Mouse (Mus musculus) mouse embryonic stem cell (cell line): ENCODE data around the gene Vmac.

Source experiments
- in situ Hi-C, 2 experiments: fragments of 300-500 bp; cut with MboI; formaldehyde crosslinking; loops; 1 replicate in 1 of 2; 3 replicates in 1 of 2; pipeline ENCODE4 v1.14.3; 2019 to 2020; ENCODE audit warnings: low sequenced_read_pairs in 2 of 2, low pct_unique_long_range_greater_than_20kb in 1 of 2, mixed read lengths in 1 of 2; ENCODE audit not compliant: unreplicated experiment in 1 of 2

The Vmac gene

DNA sequence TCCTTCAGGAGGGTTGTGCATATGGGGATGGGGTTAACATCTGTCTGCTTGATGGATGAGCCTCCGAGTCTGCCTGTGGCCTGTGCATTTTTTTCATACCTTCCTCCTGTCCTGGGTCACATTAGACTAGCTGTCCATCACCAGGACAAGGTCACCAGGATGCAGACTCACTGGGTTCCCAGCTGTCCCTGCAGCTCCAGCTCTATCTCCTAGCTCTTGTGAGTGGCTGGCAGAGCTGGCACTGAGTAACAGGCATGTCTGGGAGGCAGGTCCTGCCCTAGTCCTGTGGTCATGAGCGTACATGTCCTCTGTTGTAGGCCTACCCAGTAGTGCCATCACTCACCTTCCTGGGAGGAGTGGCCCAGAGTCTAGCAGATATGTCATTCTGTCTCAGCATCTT lies 17.4 kb downstream of the Vmac start:
- in situ Hi-C loops: no loop called here

DNA sequence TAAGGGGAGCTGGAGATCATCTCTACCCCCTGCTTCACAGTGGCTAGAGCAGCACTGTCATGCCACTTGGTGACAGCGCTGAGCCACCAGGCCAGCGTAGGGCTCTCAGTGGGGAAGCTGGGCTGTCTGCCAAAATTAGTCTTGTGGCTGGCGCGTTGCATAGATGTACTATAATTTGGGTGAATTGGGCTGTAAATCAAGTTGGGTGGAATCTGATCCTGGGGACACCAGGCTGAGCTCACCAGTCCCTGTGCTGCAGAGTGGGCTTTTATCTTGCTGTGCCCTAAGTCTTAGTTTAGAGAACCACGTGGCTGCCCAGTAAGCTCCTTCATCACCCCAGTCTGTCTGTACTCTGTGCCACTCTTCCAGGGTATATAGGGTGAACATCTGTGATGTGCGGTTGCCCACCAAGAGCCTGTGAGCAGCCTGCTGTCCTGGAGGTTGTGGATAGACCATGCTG lies 23.9 kb downstream of the Vmac start:
- in situ Hi-C loops: no loop called here

- in situ Hi-C loops: no loop called here
These were observed 24.4 kb downstream of the Vmac start for GRCm38 (mm10) chr17:56693395-56693794.

- in situ Hi-C loops: no loop called here
These were observed 29.1 kb downstream of the Vmac start for GRCm38 (mm10) chr17:56688689-56689088.

- in situ Hi-C loops: no loop called here
These were observed 29.8 kb downstream of the Vmac start for GRCm38 (mm10) chr17:56688045-56688444.

GRCm38 (mm10) chr17:56686801-56687200 lies 31.0 kb downstream of the Vmac start:
- in situ Hi-C loops: no loop called here

GRCm38 (mm10) chr17:56684649-56685048 lies 33.2 kb downstream of the Vmac start:
- in situ Hi-C loops: no loop called here

- in situ Hi-C loops: no loop called here
These were observed 34.2 kb downstream of the Vmac start for GRCm38 (mm10) chr17:56683546-56684140.

DNA sequence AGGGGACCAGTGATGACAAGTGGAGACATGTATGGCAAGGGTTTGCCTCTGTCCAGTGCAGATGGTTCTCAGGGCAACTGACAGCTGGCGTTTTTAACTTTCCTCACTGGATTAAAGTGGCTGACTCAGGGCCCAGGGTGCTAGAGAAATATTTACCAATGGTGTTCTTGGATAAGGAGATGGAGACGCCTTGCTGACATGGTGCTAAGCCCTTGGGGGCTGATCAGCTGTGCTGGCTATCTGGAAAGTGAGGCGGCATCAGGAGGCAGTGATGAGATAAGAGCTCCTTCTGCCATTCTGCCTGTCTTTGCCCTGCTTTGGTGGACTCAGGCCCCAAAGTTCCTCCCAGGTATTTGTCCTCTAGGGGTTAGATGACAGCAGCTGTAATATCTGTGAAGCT lies 34.9 kb downstream of the Vmac start:
- in situ Hi-C loops: no loop called here

- in situ Hi-C loops: no loop called here
These were observed 36.0 kb downstream of the Vmac start for GRCm38 (mm10) chr17:56681791-56682190.

DNA sequence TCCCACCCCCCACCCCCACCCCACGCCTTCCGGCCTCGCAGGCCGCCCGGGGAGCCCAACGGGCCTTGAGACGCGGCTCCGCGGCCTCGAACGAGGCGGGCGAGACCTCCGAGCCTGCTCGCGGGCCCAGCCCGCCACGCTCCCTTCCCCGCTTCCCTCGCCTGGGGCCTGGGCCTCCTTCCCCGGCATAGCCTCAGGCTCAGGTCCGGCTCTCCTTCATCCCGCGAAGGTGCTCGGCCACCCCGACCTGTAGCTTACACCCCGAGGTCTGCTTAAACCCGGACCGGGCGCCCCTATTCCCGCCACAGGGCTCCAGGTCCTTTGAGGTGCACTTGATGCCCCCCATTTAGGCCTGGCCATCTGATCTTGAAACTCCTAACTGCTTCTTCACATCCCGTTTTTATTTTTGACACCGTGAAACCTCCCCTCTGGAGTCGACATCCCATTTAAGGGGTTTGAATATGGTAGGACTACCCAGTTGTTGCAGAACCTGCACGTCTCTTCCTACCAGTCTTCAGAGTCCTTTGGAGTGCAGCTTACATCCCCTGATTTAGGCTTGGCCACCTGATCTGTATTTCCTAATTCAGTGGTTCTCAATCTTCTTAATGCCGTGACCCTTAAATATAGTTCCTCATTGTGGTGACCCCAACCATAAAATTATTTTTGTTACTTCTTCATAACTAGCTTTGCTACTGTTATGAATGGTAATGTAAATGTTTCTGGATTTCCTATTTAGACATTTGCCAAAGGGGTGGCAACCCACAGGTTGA lies 44.0 kb downstream of the Vmac start:
- in situ Hi-C loops: loop anchor here (5.0 to 25.0 kb wide), 2 partner anchors 57 to 312 kb away; no protein-coding TSS in a partner anchor

DNA sequence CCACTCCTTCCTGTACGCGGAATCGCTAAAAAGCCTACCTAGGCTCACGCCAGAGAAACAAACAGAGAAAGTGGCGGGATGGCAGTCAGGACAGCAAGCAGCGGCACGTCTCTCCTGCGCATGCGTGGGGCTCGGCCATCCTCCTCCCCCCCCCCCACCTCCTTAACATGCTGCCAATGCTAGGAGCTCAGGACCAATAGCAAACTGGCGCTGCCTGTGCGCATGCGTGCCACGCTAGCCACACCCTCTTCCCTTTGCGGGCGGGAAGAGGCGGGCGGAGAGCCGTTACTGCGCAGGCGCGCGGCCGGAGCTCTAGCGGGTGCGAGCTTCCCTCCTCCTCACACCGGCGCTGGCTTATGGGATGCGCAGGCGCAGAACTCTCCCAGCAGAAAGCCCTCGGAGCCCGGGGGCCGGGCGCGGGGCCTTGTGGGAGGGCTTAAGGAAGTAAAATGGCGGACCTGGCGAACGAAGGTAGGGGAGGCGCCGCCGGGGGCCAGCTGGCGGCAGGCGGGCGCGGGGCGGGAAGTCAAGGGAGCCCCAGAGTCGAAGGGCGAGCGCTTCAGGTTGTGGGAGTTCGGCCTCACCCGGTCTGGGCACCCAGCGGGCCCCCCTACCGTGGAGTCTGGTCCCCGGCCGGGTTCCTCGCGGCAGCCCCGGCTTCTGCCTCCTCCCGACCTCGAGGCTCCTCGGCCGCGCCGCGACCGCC lies 44.7 kb downstream of the Vmac start, which contains the start of gene Ranbp3:
TSS of gene Ranbp3 (plus strand) at position 354 of the 706 bp plus-strand sequence.
- in situ Hi-C loops: loop anchor here (5.0 to 25.0 kb wide), 2 partner anchors 56 to 311 kb away; no protein-coding TSS in a partner anchor

DNA sequence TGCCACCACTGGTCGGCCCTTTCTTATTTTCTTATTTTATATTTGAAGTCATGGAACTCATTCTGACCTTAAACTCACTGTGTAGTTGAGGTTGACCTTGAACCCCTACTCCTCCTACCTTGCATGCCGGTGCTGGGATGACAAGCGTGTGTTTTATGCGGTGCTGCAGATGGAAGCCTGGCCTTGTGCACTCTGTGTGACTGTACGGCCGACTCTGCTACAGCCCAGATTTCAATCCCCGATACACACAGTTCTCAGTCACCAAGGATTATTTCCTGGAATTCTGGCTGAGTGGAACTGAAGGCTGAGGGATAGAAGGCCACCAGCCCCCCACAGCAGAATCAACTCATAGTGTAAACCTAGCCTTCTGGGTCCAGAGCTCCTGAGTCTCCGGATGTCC lies 48.1 kb downstream of the Vmac start:
- in situ Hi-C loops: loop anchor here (5.0 to 25.0 kb wide), 2 partner anchors 52 to 307 kb away; no protein-coding TSS in a partner anchor

GRCm38 (mm10) chr17:56668384-56669144 lies 49.3 kb downstream of the Vmac start:
- in situ Hi-C loops: loop anchor here in 1 of 2 experiments (25.0 kb wide), 1 partner anchor 306 kb away; no protein-coding TSS in a partner anchor

- in situ Hi-C loops: loop anchor here in 1 of 2 experiments (25.0 kb wide), 1 partner anchor 305 kb away; no protein-coding TSS in a partner anchor
These were observed 50.2 kb downstream of the Vmac start for GRCm38 (mm10) chr17:56667591-56667990.

DNA sequence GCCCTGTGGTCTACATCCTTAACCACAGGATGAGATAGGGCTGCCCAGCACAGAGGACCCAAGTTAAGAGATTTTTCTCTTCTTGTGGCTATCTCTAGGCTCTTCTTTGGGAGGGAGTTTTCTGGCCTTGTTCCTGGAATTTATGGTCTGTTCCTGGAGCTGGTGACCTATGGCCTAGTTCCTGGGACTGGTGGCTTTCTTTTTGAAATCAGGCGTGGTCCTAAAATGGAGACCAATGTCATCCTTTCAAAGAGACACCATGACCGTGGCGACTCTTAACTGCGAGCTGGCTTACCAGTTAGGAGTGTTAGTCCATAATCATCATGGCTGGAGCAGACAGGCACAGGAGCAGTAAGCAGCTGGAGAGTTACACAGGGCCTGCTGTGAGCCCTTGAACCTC lies 51.4 kb downstream of the Vmac start:
- in situ Hi-C loops: loop anchor here in 1 of 2 experiments (25.0 kb wide), 1 partner anchor 304 kb away; no protein-coding TSS in a partner anchor

DNA sequence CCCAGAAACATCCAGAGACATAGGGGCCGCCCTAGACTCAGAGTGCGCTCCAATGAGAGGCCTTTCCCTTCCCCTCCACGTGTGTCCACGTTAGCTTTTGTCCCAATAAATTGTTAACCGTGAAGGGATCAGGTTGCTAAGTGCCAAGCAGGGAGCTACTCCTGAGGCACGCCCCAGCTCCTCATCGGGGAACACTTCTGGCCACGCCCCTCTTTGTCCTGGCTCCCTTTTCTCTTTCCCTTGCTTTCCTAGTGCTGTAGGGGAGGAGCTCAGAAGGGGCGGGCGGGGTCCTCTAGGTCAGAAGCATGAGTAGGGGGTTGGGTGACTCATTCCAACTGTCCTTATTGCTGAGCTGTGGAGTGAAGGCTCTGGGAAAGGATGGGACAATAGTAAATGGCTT lies 53.5 kb downstream of the Vmac start:
- in situ Hi-C loops: loop anchor here in 1 of 2 experiments (25.0 kb wide), 1 partner anchor 302 kb away; no protein-coding TSS in a partner anchor
